Mouse (Mus musculus) heart, adult 18-20 months (tissue): ENCODE measurements around the gene Slc16a12. TPM values are rescaled to one million over a fixed set of nuclear protein-coding genes. Genes with fewer than 3 reads are reported as not detected.
"Not testable (repeated sequence)": the region's sequence is repeated elsewhere in the genome, so short reads cannot be mapped to it uniquely, and the experiment has no call there.

ENCODE experiments used
- DNase-seq, 2 experiments: peaks; one replicate each; pipeline ENCODE4 v3.0.0; 2021 to 2022; ENCODE audit warnings: mixed read lengths in 1 of 2
- microRNA-seq, 2 experiments: library from miRNA; unstranded; fragments of <30 nt; microRNA quantifications; one replicate each; pipeline ENCODE4 v1.2.0; 2022
- total RNA-seq, 2 experiments: library from RNA; stranded (reverse); gene quantifications; 2 replicates each; pipeline ENCODE4 v1.2.3; 2021

Gene Slc16a12
- total RNA-seq, 2 experiments from 2014 or later, result 1.0 to 1.7 TPM

DNA sequence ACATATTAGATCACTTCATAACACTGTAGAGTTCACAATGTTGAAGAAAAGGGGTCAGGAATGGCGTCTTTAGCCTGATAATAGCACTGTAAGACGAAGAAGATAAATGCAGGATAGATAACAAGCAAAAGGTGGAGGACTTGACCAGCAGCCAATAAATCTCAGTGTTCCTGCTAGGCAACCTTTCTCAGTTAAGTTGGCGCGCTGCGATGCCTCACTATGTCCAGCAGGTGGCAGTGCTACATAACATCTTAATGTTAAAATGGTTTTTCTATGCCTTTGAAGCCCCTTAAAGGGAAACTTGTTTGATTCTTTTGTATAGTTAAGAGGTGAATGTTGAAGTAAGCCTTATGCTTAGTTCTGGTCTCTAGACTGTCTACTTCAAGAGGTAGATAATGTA is 81.0 kb downstream of the Slc16a12 start:
- peak; percentile 58 to 87 for DNase-seq

GRCm38 (mm10) chr19:34662740-34663139 is 84.3 kb downstream of the Slc16a12 start:
- DNase-seq, result no peak

DNA sequence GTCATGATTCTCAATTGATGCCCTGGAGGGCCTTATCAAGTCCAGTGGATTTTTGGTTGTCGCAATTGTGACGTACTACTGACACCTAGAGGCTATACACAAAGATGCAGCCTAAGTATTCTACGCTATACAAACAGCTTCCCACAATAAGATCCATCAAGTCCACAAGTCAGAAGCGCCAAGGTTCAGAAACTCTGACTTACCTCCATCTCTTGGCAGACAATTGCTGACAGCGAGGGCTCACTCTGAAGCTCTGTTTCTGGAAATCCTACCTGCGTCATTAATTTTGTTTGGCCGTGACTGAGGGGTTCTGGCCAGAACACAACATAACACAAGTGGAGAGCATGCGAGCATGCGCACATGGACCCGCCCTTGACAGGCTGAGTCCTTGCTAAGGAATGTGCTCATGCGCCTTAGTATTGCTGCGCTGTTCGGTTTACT is 85.0 kb downstream of the Slc16a12 start:
- peak; percentile 76 to 79 for DNase-seq

GRCm38 (mm10) chr19:34656511-34657298 is 90.4 kb downstream of the Slc16a12 start:
- no peak for DNase-seq

- DNase-seq, result no peak
These were observed 91.8 kb downstream of the Slc16a12 start for GRCm38 (mm10) chr19:34655227-34655805.

DNA sequence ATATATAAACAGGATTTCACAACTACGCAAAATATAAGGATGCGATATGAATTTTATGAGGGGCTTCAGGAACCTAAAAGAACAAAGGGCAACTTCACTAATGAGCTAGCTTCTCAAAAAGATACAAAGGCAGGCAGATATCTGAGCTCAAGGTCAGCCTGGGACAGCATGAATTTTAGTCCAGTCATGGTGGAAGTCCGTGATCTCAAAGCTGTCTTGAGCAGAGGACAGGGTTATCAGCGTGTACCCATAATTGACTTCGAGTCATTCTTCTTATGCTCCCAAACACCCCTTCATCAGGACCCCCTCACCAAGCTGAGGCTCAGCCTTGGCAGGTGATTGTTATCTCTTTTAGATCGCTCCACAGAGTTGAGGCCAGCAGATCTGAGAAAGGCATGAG is 96.1 kb downstream of the Slc16a12 start:
- no peak for DNase-seq

GRCm38 (mm10) chr19:34650276-34650675 is 96.8 kb downstream of the Slc16a12 start:
- no peak for DNase-seq

- DNase-seq, result not testable (repeated sequence)
These were observed 99.5 kb downstream of the Slc16a12 start for GRCm38 (mm10) chr19:34647630-34648029.

- no peak for DNase-seq
These were observed 104.5 kb downstream of the Slc16a12 start for GRCm38 (mm10) chr19:34642616-34643015.

DNA sequence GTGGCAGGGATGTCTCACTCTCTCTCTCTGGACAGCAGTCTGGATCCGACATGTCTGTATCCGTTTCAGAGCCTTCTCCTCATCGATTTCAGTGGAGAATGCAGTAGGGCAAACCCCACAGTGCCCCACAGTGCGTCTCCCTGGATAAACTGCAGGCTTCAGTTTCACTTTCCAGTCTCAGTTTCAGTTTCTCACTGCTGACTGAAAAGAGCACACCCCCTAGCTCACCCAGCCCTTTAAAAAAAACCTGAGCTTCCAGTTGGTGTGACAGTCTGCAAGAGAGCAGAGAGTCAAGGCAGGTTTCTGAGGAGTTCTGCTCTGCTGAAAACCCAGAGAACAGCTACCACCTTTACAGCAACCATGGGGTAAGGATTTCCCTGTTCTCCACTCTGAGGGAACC is 106.5 kb downstream of the Slc16a12 start, which contains the start of the genes Ifit1bl2 and Ifit1:
TSS of gene Ifit1bl2 (minus strand) at position 121 of the 400 bp plus-strand sequence.
TSS of gene Ifit1 (plus strand) at position 249 of the 400 bp plus-strand sequence.
- DNase-seq, result peak; percentile 53 to 55

GRCm38 (mm10) chr19:34636933-34637557 is 110.0 kb downstream of the Slc16a12 start:
- peak; percentile 62 to 84 for DNase-seq

DNA sequence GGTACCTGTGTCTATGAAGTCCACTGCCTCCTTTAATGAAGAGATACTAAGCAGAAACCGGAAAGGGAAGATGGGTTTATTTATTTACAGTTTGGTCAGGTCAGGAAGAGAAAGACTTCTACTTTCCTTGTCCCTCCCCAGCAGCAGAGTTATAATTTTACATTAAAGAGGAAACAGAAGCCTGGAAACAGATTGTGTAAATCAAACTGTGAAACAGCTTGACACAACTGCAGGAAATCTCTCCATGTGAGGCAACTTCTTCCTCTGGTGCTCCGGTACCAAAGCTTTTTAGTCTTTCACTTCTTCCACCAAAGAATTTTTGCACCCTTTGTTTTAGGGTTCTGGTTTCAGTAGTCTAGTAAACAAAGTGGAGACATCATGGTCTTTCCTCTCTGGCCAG is 113.6 kb downstream of the Slc16a12 start:
- no peak for DNase-seq

- no peak for DNase-seq
These were observed 115.6 kb downstream of the Slc16a12 start for GRCm38 (mm10) chr19:34631487-34631886.

- DNase-seq, result no peak
These were observed 119.6 kb downstream of the Slc16a12 start for GRCm38 (mm10) chr19:34627496-34627895.

GRCm38 (mm10) chr19:34624663-34625062 is 122.4 kb downstream of the Slc16a12 start:
- no peak for DNase-seq

GRCm38 (mm10) chr19:34623781-34624180 is 123.3 kb downstream of the Slc16a12 start:
- DNase-seq, result no peak

DNA sequence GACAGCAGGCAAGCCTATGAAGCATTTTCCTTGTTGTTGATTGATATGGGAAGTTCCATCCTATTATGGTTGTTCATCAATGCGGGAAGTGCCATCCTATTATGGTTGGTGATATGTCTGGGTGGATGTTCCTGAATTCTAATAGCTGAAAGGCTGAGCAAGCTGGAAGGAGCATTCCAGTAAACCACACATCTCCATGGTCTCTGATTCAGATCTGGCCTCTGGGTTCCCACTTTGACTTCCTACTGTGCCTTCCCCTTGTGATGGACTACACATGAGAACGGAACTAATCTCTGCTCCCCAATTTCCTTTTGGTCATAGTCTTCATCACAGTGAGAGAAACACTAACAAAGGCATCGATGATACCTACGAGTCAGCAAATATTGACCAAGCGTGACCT is 126.2 kb downstream of the Slc16a12 start:
- no peak for DNase-seq

Small RNA genes lying within 50 kb of the gene (microRNA-seq; reads per million reads assigned to microRNA genes)
- 0 reads per million in 2 experiments for gene Gm27476

Other genes with a start within 250 kb of the Slc16a12 start
- gene Lipa, start 219.8 kb downstream of the Slc16a12 start, total RNA-seq, result 10 to 100 TPM; 22.2 to 28.9 TPM
- gene Ifit2, start 196.6 kb downstream of the Slc16a12 start, total RNA-seq, result 1 to 10 TPM; 3.1 to 3.7 TPM
- 1 to 10 TPM; 2.8 to 3.4 TPM for gene Ifit3, start 163.8 kb downstream of the Slc16a12 start, total RNA-seq
- 1 to 10 TPM; 1.3 to 2.5 TPM for gene Ifit1bl1, start 145.3 kb downstream of the Slc16a12 start, total RNA-seq
- 1 to 10 TPM in 1 of 2 experiments, under 1 TPM in 1; 0.90 to 1.5 TPM for gene Ifit3b, start 139.3 kb downstream of the Slc16a12 start, total RNA-seq
- gene Ifit1bl2, start 106.5 kb downstream of the Slc16a12 start, total RNA-seq, result 1 to 10 TPM; 1.1 to 2.1 TPM
- 1 to 10 TPM; 1.8 to 2.0 TPM for gene Ifit1, start 106.4 kb downstream of the Slc16a12 start, total RNA-seq
- gene Pank1, start 132.2 kb upstream of the Slc16a12 start, total RNA-seq, result 10 to 100 TPM; 41.2 to 47.1 TPM
- 1 to 10 TPM in 1 of 2 experiments, under 1 TPM in 1; 0.82 to 1.5 TPM for gene Kif20b, start 175.1 kb upstream of the Slc16a12 start, total RNA-seq